Mouse (Mus musculus): ENCODE measurements around the gene Rnf157.
"Not testable (repeated sequence)": the region's sequence is repeated elsewhere in the genome, so short reads cannot be mapped to it uniquely, and the experiment has no call there.

The Rnf157 gene

DNA sequence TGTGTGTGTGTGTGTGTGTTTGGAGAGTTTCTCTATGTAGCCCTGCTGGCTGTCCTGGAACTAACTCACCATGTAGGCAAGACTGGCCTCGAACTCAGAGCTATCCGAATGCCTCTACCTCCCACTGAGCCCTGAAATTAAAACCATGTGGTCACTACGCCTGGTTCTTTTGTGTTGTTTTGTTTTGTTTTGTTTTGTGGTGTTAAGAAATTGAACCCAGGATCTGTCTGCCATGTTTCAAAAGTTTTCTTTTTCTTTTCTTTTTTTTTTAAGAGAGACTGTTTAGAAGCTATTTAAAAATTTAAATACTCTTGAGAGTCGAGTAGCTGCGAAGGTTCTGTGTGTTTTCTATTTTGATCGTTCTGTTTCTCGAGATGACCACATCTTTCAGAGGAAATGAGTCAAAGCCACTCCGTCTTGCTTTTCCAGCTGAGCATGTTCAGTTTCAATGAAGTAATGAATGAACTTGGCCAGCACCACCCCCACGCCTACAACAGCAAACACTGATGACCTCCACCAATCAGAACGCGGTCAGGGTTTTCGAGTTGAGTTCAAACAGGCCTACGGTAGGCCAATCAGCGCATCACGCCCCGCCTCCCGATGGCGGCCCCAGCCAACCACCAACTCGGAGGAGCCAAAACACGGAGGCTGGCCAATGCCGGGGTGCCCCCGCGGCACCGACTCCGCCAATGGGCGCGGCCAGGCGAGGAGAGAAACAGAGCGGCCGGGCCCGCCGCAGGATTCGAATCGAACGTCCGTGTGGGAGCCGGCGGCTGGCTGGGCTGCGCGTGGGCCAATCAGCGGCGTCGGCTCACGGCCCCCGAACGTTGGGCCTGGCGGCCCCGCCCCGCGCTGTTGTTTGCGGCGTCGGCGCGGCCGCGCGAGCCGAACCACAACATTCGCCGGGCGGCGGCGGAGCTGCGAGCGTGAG is 20.8 kb upstream of the Rnf157 start, which contains the start of gene Ubald2:
Ubald2 (plus strand) TSS at position 739 of the 931 bp plus-strand sequence.
- DNase-seq, result peak; percentile 97

DNA sequence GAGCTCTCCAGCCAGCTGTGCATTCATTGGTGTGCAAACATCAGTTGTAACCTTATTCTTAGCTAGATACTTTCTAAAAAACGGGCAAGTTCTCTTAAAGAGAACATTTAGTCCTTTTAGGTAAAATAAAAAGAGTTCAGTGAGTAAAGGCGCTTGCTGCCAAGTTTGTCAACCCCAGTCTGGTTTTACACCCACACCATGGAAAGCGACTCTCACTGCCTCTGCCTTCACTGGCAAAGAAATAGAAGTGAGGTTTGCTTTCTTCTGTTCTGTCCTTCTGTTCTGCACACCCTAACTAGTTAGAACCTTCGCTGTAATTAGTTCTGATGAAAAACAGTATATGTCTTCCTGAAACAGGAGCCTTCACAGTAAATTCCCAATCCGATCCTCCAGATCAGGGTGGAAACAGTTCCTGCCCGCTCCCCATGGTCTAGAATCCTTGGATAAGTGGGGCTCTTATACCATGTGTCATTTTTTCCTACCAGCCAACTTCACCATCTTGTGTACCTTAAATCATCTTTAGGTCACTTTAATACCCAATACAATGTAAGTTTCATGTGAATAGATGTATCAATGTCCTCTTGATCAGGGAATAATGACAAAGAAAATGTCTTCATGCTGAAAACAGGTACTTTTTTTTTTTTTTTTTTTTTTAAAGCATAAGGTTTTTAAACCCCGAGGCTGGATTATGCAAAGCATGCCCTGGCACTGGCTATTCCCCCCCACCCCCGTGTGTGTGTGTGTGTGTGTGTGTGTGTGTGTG is 19.9 kb upstream of the Rnf157 start:
- DNase-seq, result no peak

DNA sequence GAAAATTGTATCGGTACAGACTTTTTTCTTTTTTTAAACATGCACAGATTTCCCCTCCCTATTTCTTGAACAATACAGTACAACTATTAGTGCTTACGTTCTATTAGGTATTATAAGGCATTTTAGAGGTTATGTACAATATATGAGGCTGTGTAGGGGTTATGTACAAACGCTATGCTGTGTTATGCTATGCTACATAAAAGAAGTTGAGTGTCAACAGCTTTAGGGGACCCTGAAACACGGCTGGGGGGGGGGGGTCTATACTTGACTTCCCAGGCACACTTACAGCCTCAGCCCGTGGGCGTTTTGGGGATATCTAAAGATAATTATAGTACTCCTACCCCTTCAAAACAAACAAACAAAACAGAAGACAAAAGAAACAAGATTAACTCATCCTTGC is 19.3 kb upstream of the Rnf157 start:
- DNase-seq, result no peak

DNA sequence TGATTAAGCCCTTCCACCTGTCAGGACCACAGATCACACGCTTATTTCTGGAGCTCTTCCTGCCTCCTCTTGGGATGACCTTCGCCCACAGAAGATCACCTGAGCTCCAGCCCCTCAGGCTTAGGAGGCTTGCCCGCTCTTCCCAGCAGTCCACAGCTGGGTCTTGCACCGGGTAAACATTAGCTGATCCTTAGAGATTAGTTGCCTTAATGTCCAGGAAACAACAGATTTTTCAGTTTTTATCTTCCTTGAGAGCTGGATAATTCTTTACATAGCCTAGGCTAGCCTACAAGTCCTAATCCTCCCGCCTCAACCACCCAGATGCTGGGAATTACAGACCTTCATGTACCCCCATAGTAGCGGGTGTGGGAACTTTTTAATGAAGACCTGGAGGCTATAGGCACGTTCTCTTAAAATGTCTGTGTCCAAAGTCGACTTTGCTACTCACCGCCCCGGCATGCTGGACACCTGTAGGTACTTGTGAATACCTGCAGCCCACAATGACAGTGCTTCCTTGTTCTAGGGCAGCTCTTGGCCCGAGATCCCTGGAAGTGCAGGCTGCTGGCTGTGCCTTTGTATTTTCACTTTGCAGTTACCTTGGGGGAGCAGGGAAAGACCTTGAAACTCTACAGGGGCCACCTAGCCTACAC is 18.7 kb upstream of the Rnf157 start:
- DNase-seq, result no peak

DNA sequence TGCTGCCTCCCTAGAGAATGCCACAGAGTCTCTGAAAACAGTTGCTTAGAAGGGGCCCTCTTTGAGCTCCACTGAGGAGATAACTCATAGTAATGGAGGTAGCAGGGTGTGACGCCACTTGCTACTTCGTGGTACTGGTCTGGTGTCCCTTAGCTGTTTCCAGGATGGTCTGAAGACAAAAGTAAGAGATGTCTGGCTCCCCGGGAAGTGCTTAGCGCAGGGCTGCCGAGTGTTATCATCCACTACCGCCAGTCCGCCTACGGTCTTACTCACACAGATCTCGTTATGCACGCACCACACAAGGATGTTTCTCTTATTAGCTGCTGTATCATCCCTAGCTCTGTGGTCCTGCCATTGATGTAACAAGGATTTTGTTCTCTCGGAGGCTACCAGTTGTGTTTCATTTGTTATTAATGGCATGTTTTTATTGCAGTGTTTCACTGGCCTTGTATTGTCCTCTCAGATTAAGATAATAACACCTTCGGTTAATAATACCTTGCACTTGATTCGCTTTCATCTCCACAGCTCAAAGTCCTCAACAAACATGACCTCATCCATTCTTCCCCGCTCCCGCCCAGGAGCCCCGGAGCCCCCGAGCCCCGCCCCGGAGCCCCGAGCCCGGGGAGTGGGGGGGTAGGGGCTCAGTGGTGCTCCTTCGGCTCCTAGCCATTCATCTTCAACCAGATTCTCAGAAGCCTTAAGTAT is 18.0 kb upstream of the Rnf157 start:
- no peak for DNase-seq

DNA sequence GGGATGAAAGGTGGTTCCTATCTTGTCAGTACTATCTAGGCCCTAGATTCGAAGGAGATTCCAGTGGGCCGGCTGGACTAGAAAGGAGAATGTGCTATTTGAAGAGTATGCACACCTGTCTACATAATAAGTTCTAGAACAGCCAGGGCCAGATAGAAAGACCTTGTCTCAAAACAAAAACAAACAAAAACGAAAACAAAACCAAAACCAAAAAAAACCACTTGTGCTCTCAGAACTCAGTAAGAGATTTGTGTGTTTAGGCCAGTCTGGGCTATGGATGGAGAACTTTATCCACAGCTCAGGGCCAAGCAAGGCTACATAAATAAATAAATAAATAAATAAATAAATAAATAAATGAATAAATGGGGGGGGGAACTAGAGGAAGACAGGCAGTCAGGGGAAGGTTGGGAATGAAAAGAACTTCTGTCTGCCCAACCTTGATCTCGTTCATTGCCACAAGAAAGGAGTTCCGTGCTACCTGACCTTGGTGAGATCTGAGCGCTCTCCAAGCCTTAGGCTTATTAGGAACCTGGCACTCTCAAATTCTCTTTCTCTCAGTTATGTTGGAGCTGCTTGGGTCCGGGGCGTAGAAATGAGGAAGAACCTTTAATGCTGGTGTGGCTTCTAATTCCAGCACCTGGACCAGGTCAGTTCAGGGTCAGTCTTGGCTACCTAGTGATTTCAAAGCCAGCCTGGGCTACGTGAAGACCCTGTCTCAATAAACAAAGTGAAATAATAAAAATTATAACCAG is 17.2 kb upstream of the Rnf157 start:
- DNase-seq, result no peak

DNA sequence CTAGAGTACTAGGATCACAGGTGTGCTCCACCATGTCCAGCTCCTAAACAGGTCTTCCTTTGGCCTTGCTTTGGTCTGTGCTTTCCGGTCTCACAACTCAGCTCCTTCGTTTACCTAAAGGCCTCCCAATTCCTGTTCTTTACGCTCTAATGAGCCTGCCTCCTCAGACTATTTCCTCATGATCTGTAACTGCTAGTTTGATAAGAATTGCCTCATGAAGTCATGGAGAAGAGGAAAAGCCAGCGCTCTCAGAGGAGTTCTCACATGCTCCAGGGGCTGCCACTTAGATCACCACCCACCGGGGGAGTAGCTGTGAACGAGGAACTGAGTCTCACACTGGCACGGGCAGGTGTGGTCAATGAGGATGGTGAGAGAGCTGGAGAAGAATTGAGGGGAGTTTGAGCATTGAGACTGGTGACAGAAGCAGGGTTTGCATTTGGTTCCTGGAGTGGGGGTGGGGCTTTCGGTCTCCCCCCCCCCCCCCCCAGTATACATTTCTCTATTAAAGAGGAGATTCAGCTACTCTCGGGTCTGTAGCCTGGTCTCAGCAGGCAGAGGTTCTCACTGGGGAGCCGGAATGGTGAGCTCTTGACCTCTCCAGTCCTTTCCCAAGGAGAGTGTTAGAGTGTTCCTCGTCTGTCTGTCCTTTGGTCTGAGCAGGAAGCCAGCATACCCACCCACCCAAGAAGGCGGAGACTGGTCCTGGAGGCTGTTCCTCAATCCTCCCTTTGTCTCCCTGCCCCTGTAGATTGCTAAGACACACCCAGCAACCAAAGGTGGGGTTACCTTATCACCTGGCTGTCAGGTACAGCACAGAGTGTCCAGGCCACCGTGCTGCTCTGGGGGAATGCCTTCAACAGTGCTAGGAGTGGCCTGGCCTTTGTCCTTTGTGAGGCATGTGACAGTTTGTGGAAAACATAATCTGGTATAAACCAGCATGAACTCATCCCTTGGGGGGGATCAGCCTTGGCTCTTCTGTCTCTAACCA is 16.3 kb upstream of the Rnf157 start:
- DNase-seq, result no peak

DNA sequence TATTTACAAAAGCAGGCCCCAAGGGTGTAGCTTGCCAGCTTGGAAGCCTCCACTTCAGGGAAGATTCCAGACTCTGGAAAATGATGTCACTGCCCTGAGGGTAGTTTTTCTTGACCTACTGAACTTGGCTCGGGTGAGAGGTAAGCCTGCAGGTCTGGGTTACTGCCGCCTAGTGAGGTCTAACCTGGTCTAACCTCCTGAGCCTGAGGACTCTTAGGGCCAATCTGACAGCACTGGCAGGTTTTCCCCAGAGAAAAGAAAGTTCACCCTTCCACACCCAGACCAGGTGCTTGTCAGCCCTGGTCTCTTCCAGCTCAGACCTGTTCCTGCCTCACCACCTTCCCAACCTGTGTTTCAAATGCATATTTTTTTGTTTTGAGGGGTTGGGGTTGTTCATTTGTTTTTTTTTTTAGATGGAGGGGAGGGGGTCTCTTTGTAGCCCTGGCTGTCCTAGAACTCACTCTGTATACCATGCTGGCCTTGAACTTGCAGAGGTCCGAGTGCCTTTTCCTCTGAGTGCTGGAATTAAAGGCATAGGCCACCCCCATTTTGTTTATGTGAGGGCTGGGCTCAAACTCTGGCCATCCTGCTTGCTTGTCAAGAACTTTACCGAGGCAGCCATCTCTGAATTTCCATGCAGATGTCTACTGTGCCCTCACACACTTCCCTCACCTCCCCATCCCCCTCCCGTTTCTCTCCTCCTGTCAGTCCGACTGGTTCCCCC is 14.2 kb upstream of the Rnf157 start:
- no peak for DNase-seq

DNA sequence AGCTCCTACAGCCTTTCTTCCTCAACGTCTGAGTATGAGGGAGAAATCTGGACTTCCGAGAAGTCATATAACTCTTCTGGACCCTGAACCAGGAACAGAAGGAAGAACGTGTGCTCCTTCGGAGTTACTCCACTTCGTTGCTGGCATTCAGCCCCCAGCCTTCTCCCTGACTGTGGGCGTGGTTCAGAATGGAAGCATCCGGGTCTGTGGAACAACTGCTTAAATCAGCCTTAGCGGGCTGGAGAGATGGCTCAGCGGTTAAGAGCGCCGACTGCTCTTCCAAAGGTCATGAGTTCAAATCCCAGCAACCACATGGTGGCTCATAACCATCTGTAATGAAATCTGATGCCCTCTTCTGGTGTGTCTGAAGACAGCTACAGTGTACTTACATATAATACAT is 13.5 kb upstream of the Rnf157 start:
- DNase-seq, result not testable (repeated sequence)

DNA sequence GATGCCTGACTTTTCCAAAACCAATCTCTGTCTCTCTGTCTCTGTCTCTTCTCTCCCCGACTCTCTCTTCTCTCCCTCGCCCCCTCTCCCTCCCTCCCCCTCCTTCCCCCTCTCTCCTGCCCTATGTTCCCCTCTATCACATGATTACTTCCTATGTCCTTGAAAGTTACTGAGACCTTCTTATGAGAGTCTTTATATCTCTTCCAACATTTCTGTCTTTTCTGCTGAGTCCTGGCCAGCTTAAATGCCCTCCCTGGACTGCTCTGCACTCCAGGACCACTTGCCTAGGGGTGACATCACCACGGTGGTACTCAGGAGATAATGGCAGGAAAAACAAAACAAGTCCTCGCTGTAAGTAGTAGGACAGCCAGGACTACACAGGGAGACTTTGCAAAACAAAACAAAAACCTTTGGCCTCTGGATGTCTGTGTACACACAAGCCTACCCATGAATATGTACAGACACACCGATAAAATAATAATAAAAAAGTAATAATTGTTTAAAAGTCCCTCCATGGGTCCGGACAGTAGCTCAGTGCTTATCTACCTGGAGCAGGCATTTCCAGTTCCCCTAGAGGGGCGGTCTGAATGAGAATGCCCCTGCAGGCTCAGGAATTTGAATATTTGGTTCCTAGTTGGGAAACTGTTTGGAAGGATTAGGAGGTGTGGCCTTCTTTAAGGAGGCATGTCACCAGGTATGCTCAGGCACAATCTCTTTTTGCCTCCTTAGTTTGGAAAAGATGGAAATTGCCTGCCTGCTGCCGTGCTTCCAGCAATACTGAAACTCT is 12.0 kb upstream of the Rnf157 start:
- no peak for DNase-seq

DNA sequence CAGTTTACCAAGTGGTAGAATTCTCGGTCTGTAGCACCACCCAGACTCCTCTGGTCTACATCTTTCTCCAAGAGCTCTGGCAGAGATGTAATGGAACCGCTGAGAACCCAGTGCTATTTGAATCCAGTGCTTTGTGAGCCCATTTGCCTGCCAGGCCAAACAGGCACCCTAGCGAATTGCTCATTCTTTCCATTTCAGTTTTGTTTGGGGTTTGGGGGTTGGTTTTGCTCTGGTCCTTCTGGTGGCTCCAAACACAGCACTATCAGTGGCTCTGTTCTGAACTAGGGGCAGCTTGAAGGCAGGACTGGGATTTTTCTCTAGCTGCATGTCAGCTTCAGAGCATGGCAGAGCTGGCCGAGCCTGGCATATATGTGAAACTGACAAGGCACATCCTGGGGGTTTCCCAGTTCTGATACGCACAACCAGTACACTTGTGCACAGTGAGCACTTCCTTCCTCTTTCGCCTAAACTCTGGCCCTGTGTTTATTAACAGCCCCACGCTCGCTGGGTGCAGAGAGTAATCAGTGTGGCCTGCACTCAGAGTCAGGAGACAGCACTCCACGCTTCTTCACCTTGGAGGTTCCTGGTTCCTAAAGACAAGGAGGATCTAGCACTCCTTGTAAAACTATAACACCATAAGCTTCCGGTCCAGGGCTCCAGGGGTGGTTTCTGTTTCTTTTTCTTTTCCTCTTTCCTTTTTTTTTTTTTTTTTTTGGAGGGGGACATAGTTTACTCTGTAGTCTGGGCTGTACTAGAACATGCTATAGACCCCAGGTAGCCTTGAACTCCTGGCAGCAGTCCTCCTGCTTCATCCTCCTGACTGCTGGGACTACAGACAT is 11.2 kb upstream of the Rnf157 start:
- no peak for DNase-seq

DNA sequence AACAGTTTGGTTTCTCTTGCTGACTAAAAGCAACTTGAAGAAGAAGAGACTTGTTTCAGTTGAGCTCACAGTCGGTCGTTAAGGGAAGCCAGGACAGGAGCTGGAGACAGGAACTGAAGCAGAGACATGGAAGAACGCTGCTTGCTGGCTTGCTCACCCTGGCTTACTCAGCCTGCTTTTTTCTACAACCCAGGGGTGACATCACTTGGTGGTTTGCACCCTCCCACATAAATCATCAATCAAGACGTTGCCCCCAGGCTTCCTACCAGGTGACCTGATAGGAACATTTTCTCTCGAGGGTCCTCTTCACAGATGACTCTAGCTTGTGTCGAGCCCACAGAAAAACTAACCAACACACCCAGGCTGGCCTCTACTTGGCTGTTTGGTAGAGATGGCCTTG is 10.4 kb upstream of the Rnf157 start:
- DNase-seq, result no peak

DNA sequence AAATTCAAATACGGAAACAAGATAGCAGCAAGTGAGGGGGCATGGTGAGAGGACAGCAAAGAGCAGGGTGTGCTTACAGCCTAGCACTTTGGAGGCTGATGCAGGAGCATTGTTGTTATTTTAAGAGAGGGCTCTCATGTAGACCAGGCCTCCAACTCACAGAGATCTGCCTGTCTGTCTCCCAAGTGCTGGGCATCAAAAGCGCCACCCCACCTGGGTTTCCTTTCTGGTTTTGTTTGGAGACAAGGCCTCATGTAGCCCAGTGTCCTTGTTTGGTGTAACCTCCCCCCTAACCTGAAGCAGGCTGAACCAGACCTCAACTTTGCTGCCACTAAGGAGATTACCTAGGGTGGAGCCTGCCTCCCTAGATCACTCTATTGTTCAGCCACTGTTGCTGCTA is 9.7 kb upstream of the Rnf157 start:
- no peak for DNase-seq

DNA sequence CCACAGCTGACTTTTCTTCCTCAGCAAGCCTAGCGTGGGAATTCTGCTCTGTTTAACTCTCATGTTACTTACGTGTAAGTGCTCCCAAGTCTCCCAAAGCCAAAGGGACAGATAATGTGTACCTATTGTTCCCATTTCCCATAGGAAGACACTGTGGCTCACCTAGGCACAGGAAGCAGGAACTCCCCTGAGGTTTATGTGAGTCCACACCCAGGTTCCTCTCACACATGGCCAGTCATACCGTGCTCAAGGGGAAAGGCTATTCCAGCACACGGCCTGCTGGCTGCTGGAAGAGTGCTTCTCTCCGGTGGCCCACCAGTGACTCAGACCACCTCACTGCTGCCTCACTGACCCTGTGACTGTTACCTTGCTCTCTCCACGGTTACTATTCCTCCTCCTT is 8.3 kb upstream of the Rnf157 start:
- DNase-seq, result no peak

DNA sequence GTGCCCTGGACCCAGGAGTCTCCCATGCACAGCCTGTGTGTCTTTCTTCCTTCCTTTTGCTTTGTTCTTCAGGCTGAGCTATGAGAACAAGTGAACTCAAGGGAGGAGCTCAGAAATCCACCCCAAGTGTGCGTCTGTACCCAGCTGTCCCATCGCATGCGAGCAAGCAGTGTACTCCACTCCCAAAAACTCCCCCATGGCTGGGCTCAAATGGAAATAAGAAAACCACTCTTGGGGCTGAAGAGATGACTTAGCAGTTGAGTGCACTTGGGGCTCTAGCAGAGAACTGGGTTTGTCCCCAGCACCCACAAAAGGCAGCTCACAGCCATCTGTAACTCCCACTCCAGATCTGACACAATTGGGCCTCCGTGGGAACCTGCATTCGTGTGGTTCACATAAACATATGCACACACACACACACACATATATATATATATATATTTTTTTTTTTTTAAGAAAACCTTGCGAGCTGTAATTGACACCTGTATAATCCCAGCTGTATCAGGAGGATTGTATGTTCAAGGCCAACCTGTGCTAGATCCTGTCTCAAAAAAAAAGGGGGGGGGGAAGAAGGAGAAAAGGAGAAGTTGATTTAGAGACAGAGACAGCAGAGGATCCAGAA is 6.1 kb upstream of the Rnf157 start:
- no peak for DNase-seq

DNA sequence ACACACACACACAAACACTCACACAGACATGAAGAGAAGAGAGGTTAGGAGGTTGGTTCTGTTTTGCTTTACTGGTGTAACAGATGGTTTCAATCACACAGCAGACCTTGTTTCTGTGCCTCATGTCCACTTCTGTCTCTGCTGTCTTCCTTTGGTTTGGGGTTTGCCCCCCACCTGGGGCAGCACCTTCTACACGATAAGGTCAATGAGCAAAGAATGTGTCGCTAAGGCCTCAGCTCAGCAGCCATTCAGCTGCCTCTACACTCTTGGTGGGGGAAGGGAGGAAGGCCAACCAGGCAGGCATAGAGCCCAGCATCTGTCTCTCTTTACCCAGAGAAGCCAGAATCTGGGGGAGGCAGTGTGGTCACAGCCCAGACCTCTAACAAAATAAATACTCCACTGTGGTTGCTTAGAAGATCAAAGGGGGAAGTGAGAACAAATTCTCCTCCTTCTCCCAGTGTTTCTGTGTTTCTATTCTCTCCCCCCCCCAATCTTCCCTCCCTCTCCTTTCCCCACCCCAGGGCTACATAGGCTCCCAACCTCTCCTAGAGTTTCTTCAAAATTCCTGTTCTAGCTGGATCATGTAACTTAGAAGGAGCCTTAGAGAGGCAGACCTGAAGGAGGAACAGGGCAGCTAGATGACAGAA is 5.5 kb upstream of the Rnf157 start:
- no peak for DNase-seq

DNA sequence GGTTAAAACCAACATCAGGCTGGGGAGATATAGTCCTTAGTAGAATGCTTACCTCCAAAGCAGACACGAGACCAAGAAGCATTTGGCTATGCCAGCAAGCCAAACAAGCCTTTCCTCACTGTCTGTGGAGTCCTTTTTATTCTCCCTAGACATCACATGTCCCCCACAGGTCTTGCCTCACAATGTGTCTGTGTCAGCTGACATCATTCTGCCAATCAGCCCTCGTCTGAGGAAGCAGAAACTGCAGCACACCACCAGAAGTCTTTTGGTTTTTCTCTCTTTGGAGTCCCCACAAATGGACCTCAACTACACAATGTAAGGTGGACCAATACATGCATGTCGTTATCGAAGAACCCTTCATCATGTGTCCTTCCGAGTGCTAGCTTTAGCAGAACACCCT is 4.2 kb upstream of the Rnf157 start:
- DNase-seq, result no peak

Data from right cerebral cortex, postnatal 4 days (tissue).